ENCODE assay signal across 8 mouse cellular contexts in genomic region chr1:151390029-151390428, GRCm38 (mm10). TPM values are rescaled to one million over a fixed set of nuclear protein-coding genes. Genes with fewer than 3 reads are reported as not detected.
DNase-seq lines count a peak whose midpoint lies in the region; ATAC-seq and TF ChIP-seq lines count a peak whose summit lies in the region.

No protein-coding gene starts in this region.

- no peak overlapping the region for H3K4me2 ChIP-seq in liver, embryonic 14.5 days (ENCODE audit: low read depth)

- H3K36me3 ChIP-seq in kidney, adult 2 months (ENCODE audit: control insufficient read depth, insufficient read depth, low read length): peaks cover 8% of the 10 kb centered on the region
- no peaks in the 10 kb centered on the region for H3K36me3 ChIP-seq in liver, embryonic 14.5 days (replicated peaks; ENCODE audit: control insufficient read depth, insufficient read depth, low read depth)

- TF ChIP-seq CTCF in kidney, adult 2 months (conservative IDR thresholded peaks at IDR 0.05; ENCODE audit: insufficient read depth, insufficient read length, low read depth, low read length): peak; percentile 70
- peak; percentile 52 for TF ChIP-seq CTCF in liver, embryonic 14.5 days (IDR thresholded peaks at IDR 0.05; ENCODE audit: low read depth)

- WGBS in kidney, adult 2 months: 96% methylated on average over 1 of the region's 1 CpGs
- 86% methylated on average over 1 of the region's 1 CpGs for WGBS in liver, embryonic 14.5 days (ENCODE audit: insufficient replicate concordance)

- TF ChIP-seq EP300 in liver, embryonic 14.5 days (IDR thresholded peaks at IDR 0.05; ENCODE audit: low read depth): no peak

- no peak overlapping the region for H3K4me3 ChIP-seq in kidney, adult 2 months (ENCODE audit: insufficient read depth, low read depth, low read length)
- no peak overlapping the region for H3K4me3 ChIP-seq in liver, embryonic 14.5 days (ENCODE audit: insufficient read depth in 1 of 2, low read depth in 2 of 2, low read length in 2 of 2)

- ATAC-seq in liver, embryonic 14.5 days (ENCODE audit: insufficient read depth): no peak
- ATAC-seq in activated CD4-positive, CD25-positive, alpha-beta regulatory T cell, adult 4 months: no peak

- DNase-seq in kidney, adult 2 months: peak; percentile 39
- no peak for DNase-seq in kidney, adult 11 months
- peak; percentile 50 for DNase-seq in ES-CJ7 (ENCODE audit: low read depth, low spot score)
- peak; percentile 62 for DNase-seq in adipocyte (ENCODE audit: low spot score)
- no peak for DNase-seq in liver, embryonic 14.5 days (ENCODE audit: low read depth in 3 of 3, low spot score in 3 of 3)
- DNase-seq in spleen, adult 18-20 months: no peak
- DNase-seq in frontal cortex, adult 2 months (ENCODE audit: extremely low spot score in 1 of 2, low spot score in 1 of 2): no peak

- no peak overlapping the region for H3K27ac ChIP-seq in kidney, adult 2 months (ENCODE audit: insufficient read depth, low read depth, low read length)
- H3K27ac ChIP-seq in liver, embryonic 14.5 days: no peak overlapping the region

- no peaks in the 10 kb centered on the region for H3K27me3 ChIP-seq in kidney, adult 2 months (replicated peaks; ENCODE audit: control insufficient read depth, insufficient read depth, low read length)
- H3K27me3 ChIP-seq in liver, embryonic 14.5 days (ENCODE audit: control insufficient read depth, insufficient read depth, low read length): no peaks in the 10 kb centered on the region

- H3K4me1 ChIP-seq in kidney, adult 2 months (ENCODE audit: control insufficient read depth, insufficient read depth, low read length): no peaks in the 10 kb centered on the region
- no peaks in the 10 kb centered on the region for H3K4me1 ChIP-seq in liver, embryonic 14.5 days (replicated peaks; ENCODE audit: control insufficient read depth in 2 of 2, insufficient read depth in 2 of 2, low read length in 1 of 2)

- H3K9me3 ChIP-seq in liver, embryonic 14.5 days (ENCODE audit: control insufficient read depth, low read length): no peaks in the 10 kb centered on the region

- TF ChIP-seq POLR2A in kidney, adult 2 months (IDR thresholded peaks at IDR 0.05; ENCODE audit: low read depth, low read length): no peak

- H3K9ac ChIP-seq in liver, embryonic 14.5 days (replicated peaks): no peak overlapping the region

RNA-seq across cellular contexts. Expression of gene Swt1, which starts 38.2 kb away (rescaled TPM):
- 8.9 and 9.5 TPM in 2 replicates for polyA plus RNA-seq in kidney, adult 2 months (2012; rRNA removed)
- 5.6 and 9.7 TPM in 2 replicates for polyA plus RNA-seq in liver, embryonic 14.5 days (2012; rRNA removed)
- 19.1 and 19.7 TPM in 2 replicates for polyA plus RNA-seq in liver, embryonic 14.5 days (2014; fragmentation: Nextera tagmentation; extraction: Ambion mirVana)
- 10 to 100 TPM; 29.2 to 50.1 TPM for polyA plus RNA-seq in activated CD4-positive, CD25-positive, alpha-beta regulatory T cell, adult 4 months (2017; shearing (Covaris generic))
- polyA plus RNA-seq in frontal cortex, adult 2 months (2012; rRNA removed): 12.1 and 16.3 TPM in 2 replicates

RNA-seq across cellular contexts. Expression of gene Trmt1l, which starts 38.3 kb away (rescaled TPM):
- polyA plus RNA-seq in kidney, adult 2 months (2012; rRNA removed): 14.7 and 15.7 TPM in 2 replicates
- 7.6 and 9.8 TPM in 2 replicates for polyA plus RNA-seq in liver, embryonic 14.5 days (2012; rRNA removed)
- 11.8 and 13.8 TPM in 2 replicates for polyA plus RNA-seq in liver, embryonic 14.5 days (2014; fragmentation: Nextera tagmentation; extraction: Ambion mirVana)
- polyA plus RNA-seq in activated CD4-positive, CD25-positive, alpha-beta regulatory T cell, adult 4 months (2017; shearing (Covaris generic)): 10 to 100 TPM; 36.8 to 40.3 TPM
- 30.8 and 31.8 TPM in 2 replicates for polyA plus RNA-seq in frontal cortex, adult 2 months (2012; rRNA removed)

RNA-seq across cellular contexts. Expression of gene Ivns1abp, which starts 45.8 kb away (rescaled TPM):
- polyA plus RNA-seq in kidney, adult 2 months (2012; rRNA removed): 137 and 155 TPM in 2 replicates
- polyA plus RNA-seq in liver, embryonic 14.5 days (2012; rRNA removed): 47.4 and 57.0 TPM in 2 replicates
- polyA plus RNA-seq in liver, embryonic 14.5 days (2014; fragmentation: Nextera tagmentation; extraction: Ambion mirVana): 68.6 and 73.3 TPM in 2 replicates
- 100 to 1,000 TPM; 102 to 121 TPM for polyA plus RNA-seq in activated CD4-positive, CD25-positive, alpha-beta regulatory T cell, adult 4 months (2017; shearing (Covaris generic))
- polyA plus RNA-seq in frontal cortex, adult 2 months (2012; rRNA removed): 127 and 132 TPM in 2 replicates

Comparison
In these comparisons a context has a peak if more than half of its experiments do, and no peak if none do; other contexts are left out.
1. DNase-seq: peak in kidney, adult 2 months (single experiment), ES-CJ7 (single experiment) and adipocyte (single experiment); none in kidney, adult 11 months (single experiment), liver, embryonic 14.5 days (0 of 3), spleen, adult 18-20 months (0 of 2) and frontal cortex, adult 2 months (0 of 2).